Mouse (Mus musculus) embryonic fibroblast, embryonic 13.5 days (primary cell): Measurements from ENCODE around the gene Naa40.

ENCODE experiments used
- CTCF ChIP-seq: IDR thresholded peaks from 2 replicates; pipeline ENCODE4 v1.5.1; 2011; ENCODE audit warnings: mild to moderate bottlenecking, control low read depth, low read length, moderate library complexity, borderline replicate concordance; ENCODE audit not compliant: insufficient read depth
- POLR2A ChIP-seq: IDR thresholded peaks from 2 replicates; pipeline ENCODE4 v1.6.1; 2011; ENCODE audit warnings: low read depth, mild to moderate bottlenecking, control low read depth, low read length, moderate library complexity

DNA sequence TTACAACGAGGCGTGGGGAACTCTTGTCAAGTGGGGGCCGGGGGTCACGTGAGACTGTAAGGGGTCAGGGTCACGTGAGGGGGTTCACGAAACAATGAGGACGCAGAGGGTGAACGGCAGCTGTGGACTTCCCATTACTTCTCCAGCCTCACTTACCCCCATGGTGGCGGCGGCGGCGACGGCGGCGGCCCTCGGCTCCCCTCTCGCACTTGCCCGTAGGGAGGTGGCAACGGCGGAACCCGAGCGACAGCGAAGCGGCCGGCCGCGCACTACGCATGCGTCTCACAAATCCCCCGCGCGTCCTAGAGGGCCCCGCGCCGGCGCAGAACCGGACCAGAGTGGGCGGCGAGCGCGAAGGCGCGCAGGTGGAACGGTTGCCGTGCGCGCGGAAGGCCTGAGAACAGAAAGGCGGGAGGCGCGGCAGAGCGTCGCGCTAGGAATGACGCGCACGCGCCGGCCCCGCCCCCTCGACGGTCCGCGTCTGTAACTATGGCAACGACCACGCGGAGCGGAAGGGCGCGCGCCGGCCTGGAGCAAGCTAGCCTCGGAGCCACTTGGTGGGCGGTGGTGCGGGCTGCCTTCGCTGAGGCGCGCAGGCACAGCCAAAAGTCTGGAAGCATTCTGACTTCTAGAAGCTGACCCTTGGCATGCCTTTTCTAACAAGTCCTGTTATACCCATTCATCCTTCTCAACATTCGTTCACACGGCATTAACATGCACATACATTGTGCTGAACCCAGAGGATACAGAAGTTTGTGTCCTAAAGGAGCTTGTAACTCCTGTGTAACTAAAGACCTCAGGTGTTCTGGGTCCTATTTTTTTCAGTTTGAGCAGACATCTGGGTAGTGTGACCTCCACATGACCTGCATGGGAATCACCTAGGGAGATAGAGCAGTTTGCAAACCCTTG, at the start of gene Naa40:
- no peak for TF ChIP-seq CTCF
- peak; percentile 62 for TF ChIP-seq POLR2A
